Mouse (Mus musculus) frontal cortex, adult (tissue): ENCODE measurements around the gene Gm4064.
"Not testable (repeated sequence)": the region's sequence is repeated elsewhere in the genome, so short reads cannot be mapped to it uniquely, and the experiment has no call there.

Source experiments
- ATAC-seq: cut with Nextera tagmentation; 2 replicates; pipeline ENCODE4 v1.9.2; 2017; ENCODE audit warnings: mild to moderate bottlenecking, moderate library complexity, mixed read lengths; ENCODE audit not compliant: low TSS enrichment

Gene Gm4064

DNA sequence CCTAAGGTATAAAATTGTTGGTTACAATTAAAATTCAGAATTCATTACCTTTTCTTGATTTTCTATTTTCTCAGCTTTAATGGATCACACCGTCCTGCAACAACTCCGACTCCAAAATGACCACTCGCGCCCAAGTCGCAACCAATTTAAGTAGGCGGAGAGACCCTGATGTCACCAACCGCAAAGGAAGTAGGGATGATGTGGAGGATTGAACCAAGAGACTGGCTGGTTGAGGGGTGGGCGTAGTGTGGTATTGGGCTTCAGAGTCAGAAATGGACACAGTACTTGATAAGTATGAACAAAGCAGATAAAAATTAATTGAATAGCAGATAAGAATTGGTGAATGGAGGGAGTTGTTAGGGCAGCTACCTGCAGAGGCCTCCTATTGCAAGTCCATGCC, at the start of gene Gm4064:
Gm4064 (minus strand) TSS at position 101 of the 400 bp plus-strand sequence.
- not testable (repeated sequence) for ATAC-seq

DNA sequence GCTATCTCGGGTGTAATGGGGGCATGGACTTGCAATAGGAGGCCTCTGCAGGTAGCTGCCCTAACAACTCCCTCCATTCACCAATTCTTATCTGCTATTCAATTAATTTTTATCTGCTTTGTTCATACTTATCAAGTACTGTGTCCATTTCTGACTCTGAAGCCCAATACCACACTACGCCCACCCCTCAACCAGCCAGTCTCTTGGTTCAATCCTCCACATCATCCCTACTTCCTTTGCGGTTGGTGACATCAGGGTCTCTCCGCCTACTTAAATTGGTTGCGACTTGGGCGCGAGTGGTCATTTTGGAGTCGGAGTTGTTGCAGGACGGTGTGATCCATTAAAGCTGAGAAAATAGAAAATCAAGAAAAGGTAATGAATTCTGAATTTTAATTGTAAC, 34.4 kb upstream of the Gm4064 start, which contains the start of the genes Rbmy and Gm10256:
Rbmy (plus strand) TSS at position 301 of the 400 bp plus-strand sequence.
Gm10256 (plus strand) TSS at position 320 of the 400 bp plus-strand sequence.
- ATAC-seq, result not testable (repeated sequence)
